Mouse (Mus musculus): ENCODE measurements around the gene Dlgap3. TPM values are rescaled to one million over a fixed set of nuclear protein-coding genes. Genes with fewer than 3 reads are reported as not detected.
A peak's percentile ranks its signal among the peaks of the same experiment; 100 is the strongest.

The Dlgap3 gene
- polyA plus RNA-seq, 1 experiment from 2014 or later, result 0.73 TPM

DNA sequence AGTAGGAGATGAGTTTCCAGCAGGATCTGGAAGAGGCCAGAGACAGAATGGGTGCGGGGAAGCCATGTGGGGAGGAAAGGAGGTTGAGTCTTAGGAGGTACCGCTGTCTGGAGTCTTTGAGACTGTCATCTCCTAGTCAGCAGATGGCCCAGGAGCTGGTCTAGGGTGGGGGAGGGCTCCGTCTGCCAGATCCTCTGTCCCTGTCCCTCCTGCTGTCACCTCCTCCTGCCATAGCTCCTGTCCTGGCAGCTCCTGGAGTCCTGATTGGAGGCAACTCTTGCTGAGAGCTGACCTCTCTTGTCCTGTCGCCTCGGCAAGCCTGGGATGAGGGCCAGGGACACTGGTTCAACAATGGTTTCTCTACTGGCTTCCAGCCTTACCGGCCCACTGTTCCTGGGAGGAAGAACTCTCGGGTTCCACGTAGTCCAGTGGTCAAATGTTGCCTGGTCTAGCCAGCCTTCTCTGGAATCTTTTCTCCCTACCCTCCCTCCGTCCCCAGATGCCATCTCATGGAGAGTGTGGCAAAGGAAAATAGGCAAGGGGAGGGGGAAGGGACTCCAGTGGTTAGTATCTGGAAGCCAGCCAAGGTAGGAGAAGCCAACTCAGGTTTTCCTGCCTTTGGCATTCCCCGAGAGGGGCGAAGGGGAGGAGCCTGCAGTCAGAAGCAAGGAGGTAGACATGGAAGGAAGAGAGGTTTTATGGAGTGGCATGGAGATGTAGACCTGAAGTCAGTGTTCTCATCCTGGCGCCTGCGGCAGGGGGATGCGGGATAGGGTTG is 24.6 kb downstream of the Dlgap3 start:
- Histone ChIP-seq H3K27me3 (replicated peaks) (peaks cover 33% of the 10 kb centered on the region), H3K4me1 (replicated peaks) (peaks cover 6% of the 10 kb centered on the region; the same call in 1 of the 2 replicates), H3K9me3 (replicated peaks) (no peaks in the 10 kb centered on the region), H3K9ac (no peak overlapping the region), H3K4me2 (no peak overlapping the region), H3K27ac (ENCODE audit: poor library complexity, severe bottlenecking) (no peak overlapping the region), H3K4me3 (no peak overlapping the region), H3K36me3 (no peaks in the 10 kb centered on the region)
- WGBS, result 49% methylated on average over 14 of the region's 14 CpGs
- no peak for ATAC-seq (ENCODE audit: insufficient number of reproducible peaks, low FRiP score)

DNA sequence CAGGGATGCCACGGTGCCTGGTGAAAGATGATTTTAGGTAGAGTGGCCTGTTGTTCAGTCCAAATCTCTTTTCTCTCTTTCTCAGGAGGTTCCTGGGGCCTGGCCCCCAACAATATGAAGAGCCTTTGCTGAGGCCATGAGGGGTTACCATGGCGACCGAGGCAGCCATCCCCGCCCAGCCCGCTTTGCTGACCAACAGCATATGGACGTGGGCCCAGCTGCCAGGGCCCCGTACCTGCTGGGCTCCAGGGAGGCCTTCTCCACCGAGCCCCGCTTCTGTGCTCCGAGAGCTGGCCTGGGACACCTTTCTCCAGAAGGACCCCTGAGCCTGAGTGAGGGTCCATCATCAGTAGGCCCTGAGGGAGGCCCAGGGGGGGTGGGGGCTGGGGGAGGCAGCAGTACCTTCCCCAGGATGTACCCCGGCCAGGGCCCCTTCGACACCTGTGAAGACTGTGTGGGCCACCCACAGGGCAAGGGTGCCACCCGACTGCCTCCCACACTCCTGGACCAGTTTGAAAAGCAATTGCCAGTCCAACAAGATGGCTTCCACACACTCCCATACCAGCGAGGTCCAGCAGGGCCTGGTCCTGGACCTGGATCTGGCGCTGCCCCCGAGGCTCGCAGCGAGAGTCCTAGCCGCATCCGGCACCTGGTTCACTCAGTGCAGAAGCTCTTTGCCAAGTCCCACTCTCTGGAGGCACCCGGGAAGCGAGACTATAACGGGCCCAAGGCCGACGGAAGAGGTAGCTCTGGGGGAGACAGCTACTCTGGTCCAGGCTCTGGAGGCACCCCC is 25.7 kb downstream of the Dlgap3 start:
- no peak for ATAC-seq (ENCODE audit: insufficient number of reproducible peaks, low FRiP score)
- peaks cover 43% of the 10 kb centered on the region for H3K27me3 ChIP-seq (replicated peaks)
- H3K9me3 ChIP-seq (replicated peaks), result no peaks in the 10 kb centered on the region
- H3K36me3 ChIP-seq, result no peaks in the 10 kb centered on the region
- H3K4me1 ChIP-seq (replicated peaks), result peaks cover 6% of the 10 kb centered on the region; the same call in 1 of the 2 replicates
- no peak overlapping the region for H3K9ac ChIP-seq
- no peak overlapping the region for H3K4me3 ChIP-seq
- no peak overlapping the region for H3K27ac ChIP-seq (ENCODE audit: poor library complexity, severe bottlenecking)
- WGBS, result 77% methylated on average over 25 of the region's 25 CpGs
- H3K4me2 ChIP-seq, result no peak overlapping the region

DNA sequence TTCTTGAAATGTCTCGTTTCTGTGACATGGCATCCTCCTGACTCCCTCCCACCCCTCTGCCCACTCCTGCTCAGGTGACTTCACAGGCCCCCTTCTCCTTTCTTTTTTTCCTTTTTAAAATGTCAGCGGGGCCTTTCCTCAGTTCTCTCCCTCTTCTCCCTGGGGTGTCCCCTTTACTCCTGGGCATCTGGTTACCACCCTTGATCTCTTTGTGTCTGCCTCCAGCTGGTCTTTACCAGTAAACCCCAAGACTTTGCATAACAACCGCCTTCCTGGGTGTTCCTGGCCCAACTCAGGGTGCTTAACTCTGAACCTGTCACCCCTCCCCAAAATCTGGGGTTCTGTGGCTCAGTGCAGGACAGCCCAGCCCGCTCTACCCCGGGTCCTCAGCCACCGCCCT is 29.6 kb downstream of the Dlgap3 start:
- 41% methylated on average over 6 of the region's 6 CpGs for WGBS
- Histone ChIP-seq H3K9ac (no peak overlapping the region), H3K27ac (ENCODE audit: poor library complexity, severe bottlenecking) (no peak overlapping the region)

GRCm38 (mm10) chr4:127199406-127199805 is 30.4 kb downstream of the Dlgap3 start:
- no peak overlapping the region for H3K4me2 ChIP-seq
- ATAC-seq (ENCODE audit: insufficient number of reproducible peaks, low FRiP score), result 0 out of 2 replicates have a peak, but pooled peaks have one; percentile 33
- H3K9me3 ChIP-seq (replicated peaks), result 0 out of 2 replicates have a peak, but pooled peaks cover 4% of the 10 kb centered on the region
- H3K9ac ChIP-seq, result no peak overlapping the region
- H3K4me1 ChIP-seq (replicated peaks), result peaks cover 15% of the 10 kb centered on the region
- no peaks in the 10 kb centered on the region for H3K36me3 ChIP-seq
- 61% methylated on average over 12 of the region's 12 CpGs for WGBS
- H3K4me3 ChIP-seq, result no peak overlapping the region
- peaks cover 44% of the 10 kb centered on the region for H3K27me3 ChIP-seq (replicated peaks)
- no peak overlapping the region for H3K27ac ChIP-seq (ENCODE audit: poor library complexity, severe bottlenecking)

More for the DNA sequence above, 29.6 kb downstream of the Dlgap3 start:
- H3K4me2 ChIP-seq, result no peak overlapping the region
- H3K36me3 ChIP-seq, result no peaks in the 10 kb centered on the region
- no peak overlapping the region for H3K4me3 ChIP-seq
- no peak for ATAC-seq (ENCODE audit: insufficient number of reproducible peaks, low FRiP score)
- H3K27me3 ChIP-seq (replicated peaks), result peaks cover 45% of the 10 kb centered on the region
- H3K9me3 ChIP-seq (replicated peaks), result 0 out of 2 replicates have a peak, but pooled peaks cover 2% of the 10 kb centered on the region
- H3K4me1 ChIP-seq (replicated peaks), result peaks cover 19% of the 10 kb centered on the region

DNA sequence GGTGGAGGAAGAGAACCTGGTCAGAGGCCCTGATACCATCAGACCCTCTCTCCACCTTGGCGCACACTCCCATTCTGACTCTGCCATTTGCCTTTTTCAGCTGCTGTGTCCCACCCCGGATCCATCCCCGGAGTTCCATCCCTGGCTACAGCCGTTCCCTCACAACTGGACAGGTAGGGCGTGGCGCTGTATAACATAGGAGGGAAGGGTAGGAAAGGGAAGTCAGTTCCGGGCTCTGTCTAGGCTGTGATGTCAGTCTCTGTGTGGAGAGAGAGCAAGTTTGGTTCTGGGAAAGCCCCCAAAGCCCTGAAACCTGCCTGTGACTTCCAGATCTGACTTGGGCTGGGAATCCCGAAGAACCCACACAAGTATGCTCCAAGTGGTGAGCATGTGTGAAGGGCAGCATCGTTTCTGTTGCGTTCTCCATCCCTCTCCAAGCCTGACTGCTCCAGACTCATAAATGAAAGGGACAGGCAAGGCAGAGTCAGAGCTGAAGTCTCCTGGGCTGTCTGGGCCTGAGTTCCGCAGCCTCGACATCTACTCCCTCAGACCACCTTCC is 31.2 kb downstream of the Dlgap3 start:
- peaks cover 11% of the 10 kb centered on the region; the same call in 1 of the 2 replicates for H3K9me3 ChIP-seq (replicated peaks)
- no peak overlapping the region for H3K4me2 ChIP-seq
- H3K9ac ChIP-seq, result no peak overlapping the region
- no peak for ATAC-seq (ENCODE audit: insufficient number of reproducible peaks, low FRiP score)
- 80% methylated on average over 12 of the region's 12 CpGs for WGBS
- peaks cover 36% of the 10 kb centered on the region for H3K27me3 ChIP-seq (replicated peaks)
- no peak overlapping the region for H3K4me3 ChIP-seq
- H3K4me1 ChIP-seq (replicated peaks), result peaks cover 15% of the 10 kb centered on the region
- H3K27ac ChIP-seq (ENCODE audit: poor library complexity, severe bottlenecking), result no peak overlapping the region
- H3K36me3 ChIP-seq, result no peaks in the 10 kb centered on the region

- peak overlapping the region; percentile 45 for H3K4me2 ChIP-seq
- no peak for ATAC-seq (ENCODE audit: insufficient number of reproducible peaks, low FRiP score)
Measured at GRCm38 (mm10) chr4:127200769-127201617, 32.0 kb downstream of the Dlgap3 start.

DNA sequence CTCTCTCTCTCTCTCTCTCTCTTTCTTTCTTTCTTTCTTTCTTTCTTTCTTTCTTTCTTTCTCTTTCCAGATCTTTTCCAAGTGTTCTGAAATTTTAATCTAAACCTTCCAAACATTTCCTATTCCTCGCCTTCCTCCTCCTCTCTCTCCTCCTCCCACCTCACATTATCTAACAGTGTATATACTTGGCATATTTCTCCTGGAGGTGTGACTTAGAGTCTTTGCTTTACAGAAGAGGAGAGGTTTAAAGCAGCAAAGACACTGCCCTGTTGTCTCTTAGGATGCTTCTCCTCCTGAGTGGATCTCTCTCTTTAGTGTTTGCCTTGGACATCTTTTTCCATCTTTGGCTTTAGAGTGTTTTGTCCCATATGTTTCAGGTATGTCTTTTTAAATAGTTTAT is 34.1 kb downstream of the Dlgap3 start:
- no peak overlapping the region for H3K4me3 ChIP-seq
- H3K36me3 ChIP-seq, result no peaks in the 10 kb centered on the region
- no peak for ATAC-seq (ENCODE audit: insufficient number of reproducible peaks, low FRiP score)
- H3K9ac ChIP-seq, result no peak overlapping the region
- no peak overlapping the region for H3K27ac ChIP-seq (ENCODE audit: poor library complexity, severe bottlenecking)
- H3K4me1 ChIP-seq (replicated peaks), result peaks cover 15% of the 10 kb centered on the region
- H3K27me3 ChIP-seq (replicated peaks), result peaks cover 17% of the 10 kb centered on the region
- H3K9me3 ChIP-seq (replicated peaks), result peaks cover 11% of the 10 kb centered on the region; the same call in 1 of the 2 replicates
- no peak overlapping the region for H3K4me2 ChIP-seq
- 67% methylated on average over 1 of the region's 1 CpGs for WGBS

More at GRCm38 (mm10) chr4:127200769-127201617, 32.0 kb downstream of the Dlgap3 start:
- Histone ChIP-seq H3K27ac (ENCODE audit: poor library complexity, severe bottlenecking) (no peak overlapping the region; the same call in 1 of the 2 replicates), H3K9me3 (replicated peaks) (peaks cover 11% of the 10 kb centered on the region; the same call in 1 of the 2 replicates), H3K9ac (no peak overlapping the region), H3K4me1 (replicated peaks) (peaks cover 15% of the 10 kb centered on the region), H3K36me3 (no peaks in the 10 kb centered on the region), H3K4me3 (no peak overlapping the region), H3K27me3 (replicated peaks) (peaks cover 34% of the 10 kb centered on the region)
- 54% methylated on average over 13 of the region's 13 CpGs for WGBS

- no peaks in the 10 kb centered on the region for H3K36me3 ChIP-seq
- 78% methylated on average over 9 of the region's 9 CpGs for WGBS
- H3K9me3 ChIP-seq (replicated peaks), result no peaks in the 10 kb centered on the region
- H3K4me1 ChIP-seq (replicated peaks), result peaks cover 12% of the 10 kb centered on the region
- no peak overlapping the region for H3K4me2 ChIP-seq
- no peak overlapping the region for H3K9ac ChIP-seq
- ATAC-seq (ENCODE audit: insufficient number of reproducible peaks, low FRiP score), result no peak
- no peak overlapping the region for H3K27ac ChIP-seq (ENCODE audit: poor library complexity, severe bottlenecking)
- no peak overlapping the region for H3K4me3 ChIP-seq
- H3K27me3 ChIP-seq (replicated peaks), result peaks cover 35% of the 10 kb centered on the region
Measured at GRCm38 (mm10) chr4:127211318-127211717, 42.3 kb downstream of the Dlgap3 start.

DNA sequence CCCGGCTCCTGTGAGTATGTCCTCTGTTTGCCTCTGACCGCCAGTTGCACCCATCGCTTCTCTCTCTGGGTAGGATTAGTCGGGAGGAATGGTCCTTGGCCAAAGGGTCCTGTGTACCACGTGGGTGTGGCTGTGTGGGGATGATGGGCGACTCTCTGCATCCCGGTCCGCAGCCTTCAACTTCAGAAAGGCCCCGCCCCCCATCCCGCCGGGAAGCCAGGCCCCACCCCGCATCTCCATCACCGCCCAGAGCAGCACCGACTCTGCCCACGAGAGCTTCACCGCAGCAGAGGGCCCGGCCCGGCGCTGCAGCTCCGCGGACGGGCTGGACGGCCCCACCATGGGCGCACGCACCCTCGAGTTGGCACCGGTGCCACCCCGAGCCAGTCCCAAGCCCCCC is 45.5 kb downstream of the Dlgap3 start:
- 21% methylated on average over 28 of the region's 28 CpGs for WGBS
- no peaks in the 10 kb centered on the region for H3K36me3 ChIP-seq
- no peaks in the 10 kb centered on the region for H3K9me3 ChIP-seq (replicated peaks)
- peaks cover 14% of the 10 kb centered on the region for H3K4me1 ChIP-seq (replicated peaks)
- H3K4me3 ChIP-seq, result no peak overlapping the region
- no peak for ATAC-seq (ENCODE audit: insufficient number of reproducible peaks, low FRiP score)
- H3K27me3 ChIP-seq (replicated peaks), result peaks cover 45% of the 10 kb centered on the region
- H3K9ac ChIP-seq, result no peak overlapping the region
- no peak overlapping the region for H3K27ac ChIP-seq (ENCODE audit: poor library complexity, severe bottlenecking)
- peak overlapping the region; percentile 38 for H3K4me2 ChIP-seq

DNA sequence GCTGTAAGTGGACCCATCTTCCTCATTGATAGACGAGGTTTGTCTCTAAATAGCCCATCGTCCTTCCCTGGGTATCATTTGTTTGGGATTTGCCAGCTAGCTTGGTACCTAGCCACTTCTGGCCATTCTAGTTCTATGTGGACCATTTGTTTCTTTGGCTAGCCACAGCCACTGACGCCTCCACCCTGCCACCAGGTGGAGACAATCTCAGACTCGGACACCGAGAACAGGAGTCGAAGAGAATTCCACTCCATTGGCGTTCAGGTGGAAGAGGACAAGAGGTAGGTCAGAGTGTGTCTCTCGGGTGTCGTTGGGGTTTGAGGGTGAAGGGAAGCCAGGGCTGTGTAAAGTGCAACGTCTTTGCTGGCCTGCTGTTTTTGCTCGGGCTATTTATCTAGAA is 46.1 kb downstream of the Dlgap3 start:
- ATAC-seq (ENCODE audit: insufficient number of reproducible peaks, low FRiP score), result no peak
- WGBS, result 42% methylated on average over 11 of the region's 11 CpGs
- Histone ChIP-seq H3K4me1 (replicated peaks) (peaks cover 14% of the 10 kb centered on the region), H3K4me3 (no peak overlapping the region), H3K36me3 (no peaks in the 10 kb centered on the region), H3K9ac (no peak overlapping the region), H3K4me2 (no peak overlapping the region), H3K27ac (ENCODE audit: poor library complexity, severe bottlenecking) (no peak overlapping the region), H3K9me3 (replicated peaks) (no peaks in the 10 kb centered on the region), H3K27me3 (replicated peaks) (peaks cover 45% of the 10 kb centered on the region)

All from heart, embryonic 12.5 days (tissue).